Comparison of ENCODE assay signal across 26 mouse cellular contexts in the genomic region with DNA sequence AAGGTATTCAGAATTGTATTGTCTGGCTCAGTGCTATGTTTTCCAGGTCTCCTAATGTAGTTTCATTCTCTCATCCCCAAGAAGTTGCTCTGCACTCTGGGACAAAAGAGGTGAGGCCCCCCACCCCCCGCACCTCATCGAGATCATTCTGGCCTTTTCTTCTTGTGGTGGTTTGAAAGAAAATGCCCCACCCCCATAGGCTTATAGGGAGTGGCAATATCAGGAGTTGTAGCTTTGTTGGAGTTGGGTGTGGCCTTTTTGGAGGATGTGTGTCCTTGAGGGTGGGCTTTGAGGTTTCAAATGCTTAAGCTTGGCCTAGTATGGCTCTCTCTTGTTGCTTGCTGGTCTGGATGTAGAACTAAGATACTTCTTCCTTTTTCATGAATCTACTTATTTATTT. TPM values are rescaled to one million over a fixed set of nuclear protein-coding genes. Genes with fewer than 3 reads are reported as not detected.
DNase-seq lines count a peak whose midpoint lies in the region; ATAC-seq and TF ChIP-seq lines count a peak whose summit lies in the region.
"Had no signal": no experiment of that assay in that cellular context is flagged by ENCODE, and none has a peak within 500 bp of the region (broad histone marks: within the 10 kb centered on the region; RNA-seq: fewer than 3 reads in every experiment).

No protein-coding gene starts in this region.

- DNase-seq in ES-CJ7 (ENCODE audit: low read depth, low spot score) (peak; percentile 58), ES-E14 (ENCODE audit: low read depth, low spot score) (peak; percentile 8), R1 (ENCODE audit: low read depth, low spot score) (peak; percentile 59), ZHBTc4 (ENCODE audit: low read depth, low spot score) (peak; percentile 35)
- DNase-seq in frontal cortex, postnatal 10 days (ENCODE audit: low spot score in 2 of 2) = no peak
- DNase-seq in thymus, adult 18-20 months = no peak
- DNase-seq in adrenal gland, postnatal 36 days = no peak
- DNase-seq: adrenal gland, adult 2 months; adrenal gland, adult 8-10 months; adrenal gland, postnatal 10 days; adrenal gland, postnatal 14 days; adrenal gland, postnatal 25 days; B cell, adult 2 months; cerebellum, adult 11 months; cerebellum, adult 11-12 months; cerebellum, adult 18-20 months; cerebellum, adult 2 months; cerebellum, adult 8-10 months; cerebellum, adult 9-10 months; cerebellum, adult 9-11 months had no signal

- in situ Hi-C loops in ES-E14 (cut with MboI; ENCODE audit: low sequenced_read_pairs in 2 of 2, unreplicated experiment in 2 of 2) = no loop called here

- H3K36me3 ChIP-seq in ES-E14 (ENCODE audit: control insufficient read depth, insufficient read depth, low read length, poor library complexity, severe bottlenecking) = no peaks in the 10 kb centered on the region
- H3K36me3 ChIP-seq: G1E had no signal

- 0 out of 4 replicates have a peak, but pooled peaks cover 0 to 2% of the 10 kb centered on the region in 2 experiments for H3K4me1 ChIP-seq in ES-E14 (ENCODE audit: control insufficient read depth in 2 of 2, insufficient read depth in 2 of 2, low read length in 2 of 2, poor library complexity in 1 of 2)

- ATAC-seq in granulocyte monocyte progenitor cell, adult 5-6 weeks (replicated peaks; ENCODE audit: poor library complexity, severe bottlenecking) = no peak
- ATAC-seq: activated CD4-positive, CD25-positive, alpha-beta regulatory T cell, adult 4 months; CD4-positive, CD25-positive, alpha-beta regulatory T cell, adult 4 months; Patski had no signal

- no peak overlapping the region for H3K27ac ChIP-seq in ES-E14 (ENCODE audit: insufficient read depth, low read depth, low read length, poor library complexity, severe bottlenecking)

- H3K4me3 ChIP-seq in ES-E14 (ENCODE audit: insufficient read depth in 1 of 2, low read depth in 1 of 2, low read length in 2 of 2, poor library complexity in 1 of 2, severe bottlenecking in 1 of 2) = no peak overlapping the region

- H3K9me3 ChIP-seq in ES-E14 (ENCODE audit: control insufficient read depth, insufficient read depth, low read depth, low read length) = no peaks in the 10 kb centered on the region
- H3K9me3 ChIP-seq: G1E had no signal

- no peak overlapping the region for H3K9ac ChIP-seq in ES-E14 (ENCODE audit: insufficient read depth, low read depth, low read length, poor library complexity, severe bottlenecking)

TF ChIP-seq in ES-E14, 5 proteins besides CTCF, POLR2A, EP300 and RAD21:
- TF ChIP-seq MAFK (IDR thresholded peaks at IDR 0.05; ENCODE audit: insufficient read depth, low read depth, low read length) (no peak), ZC3H11A (IDR thresholded peaks at IDR 0.05; ENCODE audit: borderline replicate concordance, low read depth, low read length) (no peak), ZNF384 (IDR thresholded peaks at IDR 0.05; ENCODE audit: low read depth, low read length) (no peak), CHD2 (IDR thresholded peaks at IDR 0.05; ENCODE audit: low read depth, low read length) (no peak), HCFC1 (IDR thresholded peaks at IDR 0.05; ENCODE audit: borderline replicate concordance, insufficient read depth, low read length) (no peak)

RNA-seq across cellular contexts. Expression of a gene that starts 36.0 kb away (rescaled TPM):
- 0.11 and 0.54 TPM in 2 replicates for total RNA-seq in ES-E14 (2012; rRNA removed)
- 0.77 TPM in 1 of 2 replicates, not detected in the other for total RNA-seq in granulocyte monocyte progenitor cell, adult 5-6 weeks (2014; fragmentation: Nextera tagmentation)
- total RNA-seq in granulocyte monocyte progenitor cell, adult 5-6 weeks (2017) = 0.17 and 0.41 TPM in 2 replicates
- under 1 TPM; 0.36 to 0.46 TPM for total RNA-seq in adrenal gland, postnatal 36 days (2021)
- total RNA-seq: CH12.LX had no signal

RNA-seq across cellular contexts. Expression of a gene that starts 47.0 kb away (rescaled TPM):
- 23.3 and 42.1 TPM in 2 replicates for total RNA-seq in ES-E14 (2012; rRNA removed)
- total RNA-seq in granulocyte monocyte progenitor cell, adult 5-6 weeks (2014; fragmentation: Nextera tagmentation) = 0.32 and 1.6 TPM in 2 replicates
- total RNA-seq in granulocyte monocyte progenitor cell, adult 5-6 weeks (2017) = 0.78 and 2.2 TPM in 2 replicates
- total RNA-seq in adrenal gland, postnatal 36 days (2021) = 10 to 100 TPM; 43.8 to 46.6 TPM
- total RNA-seq: CH12.LX had no signal

Comparison
In these comparisons a context has a peak if more than half of its experiments do, and no peak if none do; other contexts are left out.
1. DNase-seq: peak in ES-CJ7 (single experiment), ES-E14 (single experiment), R1 (single experiment) and ZHBTc4 (single experiment); none in frontal cortex, postnatal 10 days (0 of 2), thymus, adult 18-20 months (0 of 2) and adrenal gland, postnatal 36 days (0 of 2).